ENCODE assay signal across 12 mouse cellular contexts in the genomic region with DNA sequence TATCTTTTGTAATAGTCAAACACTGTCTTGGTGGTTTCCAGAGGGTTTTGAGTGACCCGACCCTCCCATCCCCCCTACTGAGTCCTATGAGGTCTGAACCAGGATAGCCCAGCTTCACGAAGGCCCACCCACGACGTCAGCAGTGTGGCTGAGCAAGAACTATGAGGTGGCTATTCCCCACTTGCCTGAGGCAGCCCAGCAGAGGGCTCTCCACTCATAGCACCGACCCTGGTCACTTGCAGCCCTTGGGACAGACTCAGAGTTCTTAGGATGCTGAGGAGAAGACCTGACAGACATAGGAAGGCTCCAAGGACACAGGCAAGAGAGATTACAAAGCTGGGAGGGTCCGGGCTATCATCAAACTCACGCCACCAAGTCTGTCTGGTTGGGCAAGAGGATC. TPM values are rescaled to one million over a fixed set of nuclear protein-coding genes. Genes with fewer than 3 reads are reported as not detected.
DNase-seq lines count a peak whose midpoint lies in the region; ATAC-seq lines count a peak whose summit lies in the region.
"Had no signal": no experiment of that assay in that cellular context is flagged by ENCODE, and none has a peak within 500 bp of the region (broad histone marks: within the 10 kb centered on the region; RNA-seq: fewer than 3 reads in every experiment).

No protein-coding gene starts in this region.

- no peak overlapping the region; the same call in 1 of the 2 replicates for H3K9ac ChIP-seq in hindbrain, embryonic 12.5 days
- H3K9ac ChIP-seq in hindbrain, embryonic 11.5 days (ENCODE audit: low read depth, low read length) = no peak overlapping the region
- no peak overlapping the region for H3K9ac ChIP-seq in midbrain, embryonic 12.5 days (replicated peaks)

- H3K27ac ChIP-seq in hindbrain, embryonic 12.5 days = no peak overlapping the region
- H3K27ac ChIP-seq in hindbrain, embryonic 11.5 days (ENCODE audit: low read depth, low read length) = no peak overlapping the region
- no peak overlapping the region for H3K27ac ChIP-seq in midbrain, embryonic 12.5 days (replicated peaks)
- no peak overlapping the region for H3K27ac ChIP-seq in midbrain, embryonic 10.5 days (replicated peaks)

- peaks cover 77% of the 10 kb centered on the region for H3K27me3 ChIP-seq in hindbrain, embryonic 12.5 days
- H3K27me3 ChIP-seq in hindbrain, embryonic 11.5 days (ENCODE audit: control insufficient read depth, insufficient read depth, low read length) = peaks cover 33% of the 10 kb centered on the region
- peaks cover 96% of the 10 kb centered on the region for H3K27me3 ChIP-seq in midbrain, embryonic 12.5 days
- H3K27me3 ChIP-seq in midbrain, embryonic 10.5 days (ENCODE audit: low read depth, poor library complexity, severe bottlenecking) = peaks cover 100% of the 10 kb centered on the region

- WGBS in hindbrain, embryonic 12.5 days = 44% methylated on average over 7 of the region's 7 CpGs
- 48% methylated on average over 7 of the region's 7 CpGs for WGBS in hindbrain, embryonic 11.5 days
- 42% methylated on average over 7 of the region's 7 CpGs for whole genome bisulfite sequencing in midbrain, embryonic 12.5 days
- 57% methylated on average over 7 of the region's 7 CpGs for WGBS in midbrain, embryonic 10.5 days

- DNase-seq in hindbrain, embryonic 11.5 days (ENCODE audit: low spot score) = no peak
- no peak for DNase-seq in midbrain, embryonic 10.5 days (ENCODE audit: low spot score)
- DNase-seq in heart, postnatal 4 days = peak; percentile 48
- no peak for DNase-seq in adrenal gland, postnatal 36 days
- no peak for DNase-seq in natural killer cell, adult 2 months (ENCODE audit: low spot score in 2 of 2)
- DNase-seq: adrenal gland, postnatal 10 days had no signal

- H3K4me1 ChIP-seq in hindbrain, embryonic 12.5 days = peaks cover 80% of the 10 kb centered on the region
- H3K4me1 ChIP-seq in hindbrain, embryonic 11.5 days (replicated peaks; ENCODE audit: control insufficient read depth, insufficient read depth, low read length) = peaks cover 7% of the 10 kb centered on the region; the same call in 1 of the 2 replicates
- peaks cover 55% of the 10 kb centered on the region for H3K4me1 ChIP-seq in midbrain, embryonic 12.5 days
- H3K4me1 ChIP-seq in midbrain, embryonic 10.5 days = peaks cover 72% of the 10 kb centered on the region

- H3K4me3 ChIP-seq in hindbrain, embryonic 12.5 days = peak overlapping the region; percentile 77
- no peak overlapping the region for H3K4me3 ChIP-seq in hindbrain, embryonic 11.5 days (ENCODE audit: low read depth, low read length)
- H3K4me3 ChIP-seq in midbrain, embryonic 12.5 days = no peak overlapping the region
- H3K4me3 ChIP-seq in midbrain, embryonic 10.5 days = no peak overlapping the region
- H3K4me3 ChIP-seq: myocyte had no signal

- no peaks in the 10 kb centered on the region for H3K9me3 ChIP-seq in hindbrain, embryonic 12.5 days (replicated peaks)
- no peaks in the 10 kb centered on the region for H3K9me3 ChIP-seq in hindbrain, embryonic 11.5 days (ENCODE audit: control insufficient read depth, low read length)
- no peaks in the 10 kb centered on the region for H3K9me3 ChIP-seq in midbrain, embryonic 12.5 days
- no peaks in the 10 kb centered on the region for H3K9me3 ChIP-seq in midbrain, embryonic 10.5 days (replicated peaks)
- H3K9me3 ChIP-seq: G1E had no signal

- peak overlapping the region; percentile 92 for H3K4me2 ChIP-seq in hindbrain, embryonic 12.5 days (replicated peaks)
- H3K4me2 ChIP-seq in hindbrain, embryonic 11.5 days (replicated peaks; ENCODE audit: low read depth, low read length) = no peak overlapping the region
- peak overlapping the region; percentile 73 for H3K4me2 ChIP-seq in midbrain, embryonic 12.5 days (replicated peaks)

- H3K36me3 ChIP-seq in hindbrain, embryonic 12.5 days = no peaks in the 10 kb centered on the region
- H3K36me3 ChIP-seq in hindbrain, embryonic 11.5 days (ENCODE audit: control insufficient read depth, insufficient read depth, low read length) = no peaks in the 10 kb centered on the region
- no peaks in the 10 kb centered on the region for H3K36me3 ChIP-seq in midbrain, embryonic 12.5 days
- no peaks in the 10 kb centered on the region for H3K36me3 ChIP-seq in midbrain, embryonic 10.5 days

- ATAC-seq in hindbrain, embryonic 12.5 days (ENCODE audit: low FRiP score) = no peak
- ATAC-seq in hindbrain, embryonic 11.5 days (ENCODE audit: low FRiP score) = no peak
- ATAC-seq in midbrain, embryonic 12.5 days (ENCODE audit: low FRiP score, low read depth) = no peak

RNA-seq across cellular contexts. Expression of a gene that starts 23.9 kb away (rescaled TPM):
- 17.1 and 17.3 TPM in 2 replicates for polyA plus RNA-seq in hindbrain, embryonic 12.5 days (2016; fragmentation: Nextera tagmentation; extraction: Ambion mirVana)
- polyA plus RNA-seq in hindbrain, embryonic 11.5 days (2014; fragmentation: Nextera tagmentation; extraction: Ambion mirVana) = 7.3 and 8.9 TPM in 2 replicates
- polyA plus RNA-seq in midbrain, embryonic 12.5 days (2016; fragmentation: Nextera tagmentation; extraction: Ambion mirVana) = 12.9 and 14.5 TPM in 2 replicates
- 1.9 and 3.4 TPM in 2 replicates for polyA plus RNA-seq in midbrain, embryonic 10.5 days (2016; fragmentation: Nextera tagmentation; extraction: Ambion mirVana)
- total RNA-seq in heart, postnatal 4 days (2021) = 10 to 100 TPM; 17.3 to 19.3 TPM
- 10 to 100 TPM in 1 of 2 experiments, 1 to 10 TPM in 1; 8.7 to 13.7 TPM for total RNA-seq in adrenal gland, postnatal 36 days (2021)

RNA-seq across cellular contexts. Expression of a gene that starts 52.5 kb away (rescaled TPM):
- polyA plus RNA-seq in hindbrain, embryonic 12.5 days (2016; fragmentation: Nextera tagmentation; extraction: Ambion mirVana) = not detected in 2 replicates
- not detected in 2 replicates for polyA plus RNA-seq in hindbrain, embryonic 11.5 days (2014; fragmentation: Nextera tagmentation; extraction: Ambion mirVana)
- polyA plus RNA-seq in midbrain, embryonic 12.5 days (2016; fragmentation: Nextera tagmentation; extraction: Ambion mirVana) = not detected in 2 replicates
- polyA plus RNA-seq in midbrain, embryonic 10.5 days (2016; fragmentation: Nextera tagmentation; extraction: Ambion mirVana) = not detected in 2 replicates
- not detected for total RNA-seq in heart, postnatal 4 days (2021)
- not detected for total RNA-seq in adrenal gland, postnatal 36 days (2021)
- total RNA-seq: adrenal gland, postnatal 10 days had no signal
- polyA plus RNA-seq: G1E; heart, embryonic 14.5 days; small intestine, adult 2 months had no signal
